Mouse (Mus musculus) G1E (cell line): ENCODE measurements around the gene Khdc1b. TPM values are rescaled to one million over a fixed set of nuclear protein-coding genes. Genes with fewer than 3 reads are reported as not detected.

Experiments
- ATAC-seq: 2 replicates; pipeline ENCODE4 v1.8.0; 2016; ENCODE audit warnings: mild to moderate bottlenecking; ENCODE audit not compliant: insufficient number of reproducible peaks, poor library complexity, low FRiP score, severe bottlenecking; ENCODE audit errors: extremely low read depth
- DNase-seq: peaks from one replicate; pipeline ENCODE4 v3.0.0; 2012; ENCODE audit warnings: low spot score
- H3K27me3 ChIP-seq: 2 replicates; pipeline ENCODE4 v1.6.1; 2012; ENCODE audit warnings: mild to moderate bottlenecking, low read length, inconsistent platforms; ENCODE audit not compliant: insufficient read depth
- H3K36me3 ChIP-seq: replicated peaks from 2 replicates; pipeline ENCODE3; 2012; ENCODE audit warnings: mild to moderate bottlenecking, inconsistent platforms
- H3K4me1 ChIP-seq: 2 replicates; pipeline ENCODE4 v1.6.1; 2012; ENCODE audit warnings: low read depth, low read length, inconsistent platforms, mixed read lengths; ENCODE audit not compliant: insufficient read depth
- H3K4me3 ChIP-seq: 2 replicates; pipeline ENCODE4 v1.5.1; 2012; ENCODE audit warnings: low read depth, mild to moderate bottlenecking, inconsistent platforms, low read length, moderate library complexity, mixed read lengths
- H3K9me3 ChIP-seq: replicated peaks from 2 replicates; pipeline ENCODE4 v1.6.1; 2012; ENCODE audit warnings: inconsistent platforms
- CTCF ChIP-seq: IDR thresholded peaks from 2 replicates; pipeline ENCODE4 v1.5.1; 2012; ENCODE audit warnings: low read depth, low read length, inconsistent platforms, mixed read lengths
- GATA1 ChIP-seq: IDR thresholded peaks from 2 replicates; pipeline ENCODE4 v1.6.1; 2012; ENCODE audit warnings: borderline replicate concordance, low read length, inconsistent platforms, mixed read lengths
- GATA2 ChIP-seq: IDR thresholded peaks from 2 replicates; pipeline ENCODE4 v1.6.1; 2012; ENCODE audit warnings: low read depth, low read length, inconsistent platforms, borderline replicate concordance
- POLR2AphosphoS5 ChIP-seq: IDR thresholded peaks from 2 replicates; pipeline ENCODE4 v1.6.1; 2012; ENCODE audit warnings: low read depth, low read length, inconsistent platforms; ENCODE audit not compliant: insufficient replicate concordance
- TAL1 ChIP-seq: conservative IDR thresholded peaks from 2 replicates; pipeline ENCODE4 v1.6.1; 2012; ENCODE audit warnings: low read depth, low read length, inconsistent platforms, mixed read lengths
- polyA plus RNA-seq: library from polyadenylated mRNA; stranded (reverse); fragments of >175 nt; gene quantifications from 2 replicates; pipeline ENCODE4 v1.2.3, GENCODE M21; 2012
- total RNA-seq, 2 experiments: library from RNA; stranded (forward) in 1 of 2; stranded (reverse) in 1 of 2; fragments of 200-1000 nt in 1 of 2; fragments of >200 nt in 1 of 2; fragmentation: Nextera tagmentation in 1 of 2; gene quantifications; 2 replicates each; pipeline ENCODE4 v1.2.3; 2014 to 2017

Gene Khdc1b
- total and polyA plus RNA-seq, 3 experiments, result 0.22 TPM; not detected in 2

- Histone ChIP-seq H3K27me3 (peaks cover 4% of the 10 kb centered on the region; the same call in 1 of the 2 replicates), H3K4me1 (no peaks in the 10 kb centered on the region), H3K9me3 (no peaks in the 10 kb centered on the region), H3K36me3 (no peaks in the 10 kb centered on the region), H3K4me3 (no peak overlapping the region)
- TF ChIP-seq TAL1, result no peak
- no peak for TF ChIP-seq POLR2AphosphoS5
- no peak for TF ChIP-seq CTCF
- TF ChIP-seq GATA2, result no peak
- no peak for TF ChIP-seq GATA1
- DNase-seq (no peak), ATAC-seq (no peak)
These were observed 7.8 kb downstream of the Khdc1b start for GRCm38 (mm10) chr1:21391138-21391671.

GRCm38 (mm10) chr1:21402804-21403203 is 19.4 kb downstream of the Khdc1b start:
- DNase-seq, result no peak
- Histone ChIP-seq H3K9me3 (no peaks in the 10 kb centered on the region), H3K4me1 (no peaks in the 10 kb centered on the region), H3K36me3 (no peaks in the 10 kb centered on the region), H3K27me3 (peaks cover 3% of the 10 kb centered on the region; the same call in 1 of the 2 replicates), H3K4me3 (no peak overlapping the region)
- no peak for ATAC-seq
- no peak for TF ChIP-seq GATA2
- no peak for TF ChIP-seq CTCF
- TF ChIP-seq TAL1, result no peak
- TF ChIP-seq GATA1, result no peak
- no peak for TF ChIP-seq POLR2AphosphoS5

- DNase-seq (no peak), ATAC-seq (no peak)
- no peaks in the 10 kb centered on the region for H3K36me3 ChIP-seq
- peaks cover 3% of the 10 kb centered on the region; the same call in 1 of the 2 replicates for H3K27me3 ChIP-seq
- H3K4me3 ChIP-seq, result no peak overlapping the region
- TF ChIP-seq POLR2AphosphoS5 (no peak), GATA1 (no peak), TAL1 (no peak), GATA2 (no peak), CTCF (no peak)
- H3K4me1 ChIP-seq, result no peaks in the 10 kb centered on the region
- H3K9me3 ChIP-seq, result no peaks in the 10 kb centered on the region
These were observed 23.9 kb downstream of the Khdc1b start for GRCm38 (mm10) chr1:21407266-21407665.

GRCm38 (mm10) chr1:21411331-21412196 is 28.2 kb downstream of the Khdc1b start:
- Histone ChIP-seq H3K4me3 (no peak overlapping the region), H3K9me3 (no peaks in the 10 kb centered on the region), H3K4me1 (no peaks in the 10 kb centered on the region), H3K36me3 (no peaks in the 10 kb centered on the region), H3K27me3 (0 out of 2 replicates have a peak, but pooled peaks cover under 1% of the 10 kb centered on the region)
- DNase-seq (peak; percentile 30), ATAC-seq (no peak)
- TF ChIP-seq GATA1 (no peak), TAL1 (no peak), GATA2 (no peak), CTCF (peak; percentile 20; the same call in 1 of the 2 replicates)

- H3K4me1 ChIP-seq, result no peaks in the 10 kb centered on the region
- TF ChIP-seq GATA2 (no peak), POLR2AphosphoS5 (no peak), TAL1 (no peak), CTCF (no peak), GATA1 (no peak)
- H3K36me3 ChIP-seq, result no peaks in the 10 kb centered on the region
- H3K4me3 ChIP-seq, result no peak overlapping the region
- no peak for ATAC-seq
- H3K27me3 ChIP-seq, result no peaks in the 10 kb centered on the region
- H3K9me3 ChIP-seq, result no peaks in the 10 kb centered on the region
- DNase-seq, result no peak
These were observed 28.8 kb downstream of the Khdc1b start for GRCm38 (mm10) chr1:21412197-21412555.

GRCm38 (mm10) chr1:21419370-21419769 is 36.0 kb downstream of the Khdc1b start:
- ATAC-seq, result no peak
- H3K36me3 ChIP-seq, result no peaks in the 10 kb centered on the region
- DNase-seq, result no peak
- TF ChIP-seq GATA2 (no peak), TAL1 (no peak), CTCF (no peak), POLR2AphosphoS5 (no peak), GATA1 (no peak)
- H3K4me3 ChIP-seq, result no peak overlapping the region
- no peaks in the 10 kb centered on the region for H3K27me3 ChIP-seq
- no peaks in the 10 kb centered on the region for H3K4me1 ChIP-seq
- no peaks in the 10 kb centered on the region for H3K9me3 ChIP-seq
